Mouse (Mus musculus) myocyte (in vitro differentiated cells): Measurements from ENCODE around the gene Pcnx3. TPM values are rescaled to one million over a fixed set of nuclear protein-coding genes. Genes with fewer than 3 reads are reported as not detected.
A peak's percentile ranks its signal among the peaks of the same experiment; 100 is the strongest.

Source experiments
- H3K27me3 ChIP-seq: one replicate; pipeline ENCODE4 v1.6.1; 2011; ENCODE audit not compliant: control insufficient read depth, insufficient read depth, insufficient read length
- H3K36me3 ChIP-seq: one replicate; pipeline ENCODE4 v1.6.1; 2011; ENCODE audit not compliant: control insufficient read depth, insufficient read depth
- H3K4me2 ChIP-seq: one replicate; pipeline ENCODE4 v1.6.1; 2011; ENCODE audit warnings: low read depth, control low read depth
- H3K4me3 ChIP-seq: one replicate; pipeline ENCODE4 v1.5.1; 2011; ENCODE audit warnings: mild to moderate bottlenecking, control low read depth, moderate library complexity
- H3K79me2 ChIP-seq: one replicate; pipeline ENCODE4 v1.6.1; 2011; ENCODE audit not compliant: control insufficient read depth, insufficient read depth
- H3ac ChIP-seq: one replicate; pipeline ENCODE4 v1.6.1; 2011; ENCODE audit not compliant: control insufficient read depth, insufficient read length
- CEBPB ChIP-seq: IDR thresholded peaks from 2 replicates; pipeline ENCODE4 v1.6.1; 2011; ENCODE audit warnings: mild to moderate bottlenecking, moderate library complexity; ENCODE audit not compliant: poor library complexity, insufficient read depth, severe bottlenecking
- E2F4 ChIP-seq: IDR thresholded peaks from one replicate; pipeline ENCODE4 v1.6.1; 2011; ENCODE audit warnings: mild to moderate bottlenecking, control low read depth, moderate library complexity; ENCODE audit not compliant: insufficient read depth
- MAX ChIP-seq: IDR thresholded peaks from one replicate; pipeline ENCODE4 v1.6.1; 2011; ENCODE audit warnings: low read depth, mild to moderate bottlenecking, control low read depth
- MYOD1 ChIP-seq, 3 experiments: IDR thresholded peaks; one replicate each; pipeline ENCODE4 v1.6.1; 2011; ENCODE audit warnings: control low read depth in 2 of 3, low read depth in 2 of 3, mild to moderate bottlenecking in 2 of 3, moderate library complexity in 1 of 3; ENCODE audit not compliant: insufficient read length in 2 of 3, control insufficient read depth in 1 of 3
- MYOG ChIP-seq, 3 experiments: IDR thresholded peaks; one replicate each; pipeline ENCODE4 v1.6.1; 2011; ENCODE audit warnings: control low read depth in 2 of 3, low read depth in 2 of 3, mild to moderate bottlenecking in 2 of 3; ENCODE audit not compliant: insufficient read length in 2 of 3, control insufficient read depth in 1 of 3, insufficient read depth in 1 of 3
- POLR2A ChIP-seq: IDR thresholded peaks from one replicate; pipeline ENCODE4 v1.6.1; 2011; ENCODE audit warnings: low read depth, mild to moderate bottlenecking, control low read depth, moderate library complexity; ENCODE audit not compliant: insufficient read length
- POLR2AphosphoS2 ChIP-seq: IDR thresholded peaks from one replicate; pipeline ENCODE4 v1.6.1; 2011; ENCODE audit warnings: low read depth, control low read depth; ENCODE audit not compliant: insufficient read length
- REST ChIP-seq: IDR thresholded peaks from one replicate; pipeline ENCODE4 v1.6.1; 2011; ENCODE audit warnings: mild to moderate bottlenecking, control low read depth, moderate library complexity; ENCODE audit not compliant: insufficient read depth, insufficient read length
- SRF ChIP-seq: IDR thresholded peaks from one replicate; pipeline ENCODE4 v1.6.1; 2011; ENCODE audit warnings: low read depth; ENCODE audit not compliant: control insufficient read depth, insufficient read length
- TCF12 ChIP-seq: IDR thresholded peaks from one replicate; pipeline ENCODE4 v1.6.1; 2011; ENCODE audit warnings: mild to moderate bottlenecking, control low read depth; ENCODE audit not compliant: poor library complexity, insufficient read depth, severe bottlenecking
- TCF3 ChIP-seq: IDR thresholded peaks from one replicate; pipeline ENCODE4 v1.6.1; 2011; ENCODE audit warnings: low read depth, control low read depth; ENCODE audit not compliant: insufficient read length
- USF1 ChIP-seq: IDR thresholded peaks from one replicate; pipeline ENCODE4 v1.6.1; 2011; ENCODE audit warnings: low read depth, mild to moderate bottlenecking, control low read depth, moderate library complexity
- polyA plus RNA-seq: library from polyadenylated mRNA; unstranded; fragments of >200 nt; fragmentation: generic; extraction: Trizol; gene quantifications from one replicate; pipeline ENCODE4 v1.2.1, GENCODE M21; 2012; ENCODE audit warnings: missing spikeins

Gene Pcnx3
- polyA plus RNA-seq, 1 experiment: 34.9 TPM

DNA sequence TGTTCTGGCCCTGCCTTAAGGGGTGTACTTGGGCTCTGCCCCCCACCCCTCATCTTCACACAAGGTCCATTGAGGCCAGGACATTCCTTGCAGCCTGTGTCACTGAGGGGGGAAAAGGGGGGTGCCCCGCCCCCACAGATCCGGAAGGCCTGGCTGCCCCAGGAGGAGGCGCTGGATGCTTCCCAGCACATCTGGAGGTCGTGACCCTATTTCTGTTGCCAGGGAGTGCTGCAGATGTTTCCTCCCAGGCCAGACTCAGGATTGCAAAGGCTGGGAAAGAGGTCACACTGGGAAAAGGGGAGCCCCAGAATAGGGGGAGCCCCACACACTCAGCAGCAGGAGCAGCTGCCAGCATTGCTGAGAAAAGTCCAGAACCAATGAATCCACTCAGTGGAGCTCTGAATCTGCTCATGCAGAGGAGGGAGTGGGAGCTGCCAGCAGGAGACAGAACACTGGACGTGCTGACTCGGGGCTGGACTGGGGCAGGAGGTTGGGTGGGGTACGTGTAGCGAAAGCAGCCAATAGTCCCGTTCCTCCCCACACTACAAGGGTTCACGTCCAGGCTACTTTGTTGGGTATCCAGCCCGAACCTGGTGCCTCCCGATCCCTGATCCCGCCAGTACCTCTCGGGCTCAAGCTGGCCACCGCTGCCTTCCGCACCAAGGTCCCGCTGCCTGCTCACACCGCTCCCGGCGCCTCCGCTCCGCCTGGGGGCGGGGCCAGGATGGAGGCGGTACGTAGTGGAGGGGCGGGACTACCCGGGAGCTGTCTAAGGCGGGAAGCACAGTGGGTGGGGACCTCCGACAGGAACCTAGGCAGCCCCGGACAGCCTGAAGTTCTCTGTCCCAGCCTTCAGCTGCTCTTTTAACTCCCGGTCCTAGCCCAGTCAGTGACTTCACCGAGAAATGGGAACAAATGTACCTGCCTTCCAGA is 25.5 kb downstream of the Pcnx3 start, which contains the start of gene Sipa1:
TSS of gene Sipa1 (minus strand) at position 727 of the 933 bp plus-strand sequence.
- Histone ChIP-seq H3K36me3 (no peaks in the 10 kb centered on the region), H3K4me2 (peak within 1 kb of the TSS; percentile 78), H3K79me2 (no peaks in the 10 kb centered on the region), H3K4me3 (peak within 1 kb of the TSS; percentile 46), H3ac (peak within 1 kb of the TSS; percentile 6), H3K27me3 (no peaks in the 10 kb centered on the region)
- TF ChIP-seq USF1 (no peak), POLR2AphosphoS2 (peak; percentile 98), MYOD1 (IDR thresholded peaks at IDR 0.05; ENCODE audit: control insufficient read depth in 1 of 3, insufficient read length in 2 of 3, low read depth in 2 of 3) (peak in 1 of 3 experiments; percentile 3), MAX (no peak), E2F4 (peak; percentile 30), TCF12 (no peak), TCF3 (no peak), CEBPB (no peak), REST (no peak), MYOG (IDR thresholded peaks at IDR 0.05; ENCODE audit: control insufficient read depth in 1 of 3, insufficient read depth in 1 of 3, insufficient read length in 2 of 3, low read depth in 2 of 3) (no peak), SRF (no peak), POLR2A (peak; percentile 96)

GRCm38 (mm10) chr19:5662310-5662709 is 26.4 kb downstream of the Pcnx3 start:
- no peaks in the 10 kb centered on the region for H3K36me3 ChIP-seq

DNA sequence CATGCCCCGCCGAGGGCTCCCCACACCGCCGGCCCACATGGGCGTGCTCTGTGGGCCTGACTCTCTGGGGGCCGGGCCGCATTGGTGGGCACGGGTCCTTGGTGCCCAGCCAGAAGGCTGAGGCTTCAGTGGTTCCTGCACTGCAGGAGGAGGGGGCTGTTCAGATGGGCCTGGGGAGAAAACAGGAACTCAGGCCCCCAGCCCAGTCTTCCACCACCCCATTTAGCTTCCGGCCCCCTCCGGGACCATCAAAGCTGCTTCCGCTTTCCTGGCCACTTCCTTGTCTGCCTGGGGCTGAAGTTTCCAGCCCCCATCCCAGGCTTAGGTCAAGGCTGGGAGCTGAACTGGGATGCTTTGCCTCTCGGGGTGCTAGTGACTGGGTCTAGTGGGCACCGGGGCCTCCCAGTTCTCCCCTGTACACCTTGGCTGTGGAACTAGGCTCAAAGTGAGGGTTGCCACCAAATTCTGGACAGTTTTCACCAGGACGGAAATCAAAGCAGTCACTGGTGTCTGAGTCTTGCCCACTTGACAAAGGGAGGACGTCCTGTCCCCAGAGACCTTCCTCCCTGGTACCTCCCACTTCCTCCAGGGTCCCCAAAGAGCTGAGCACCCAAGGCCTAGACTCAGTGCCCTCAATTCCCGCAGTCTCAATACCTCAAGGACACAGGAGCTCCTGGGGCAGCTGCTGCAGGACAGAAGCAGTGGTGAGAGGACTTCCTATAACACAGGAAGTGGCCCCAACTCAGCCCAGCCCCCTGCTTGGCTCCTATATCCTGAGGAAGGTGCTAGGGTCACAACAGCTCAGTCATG is 27.6 kb downstream of the Pcnx3 start:
- Histone ChIP-seq H3K36me3 (no peaks in the 10 kb centered on the region), H3K79me2 (no peaks in the 10 kb centered on the region), H3K4me2 (no peak overlapping the region), H3K27me3 (no peaks in the 10 kb centered on the region), H3ac (no peak overlapping the region), H3K4me3 (no peak overlapping the region)
- TF ChIP-seq MAX (no peak), USF1 (no peak), SRF (no peak), REST (no peak), MYOG (IDR thresholded peaks at IDR 0.05; ENCODE audit: control insufficient read depth in 1 of 3, insufficient read depth in 1 of 3, insufficient read length in 2 of 3, low read depth in 2 of 3) (no peak), CEBPB (no peak), POLR2A (no peak), MYOD1 (IDR thresholded peaks at IDR 0.05; ENCODE audit: control insufficient read depth in 1 of 3, insufficient read length in 2 of 3, low read depth in 2 of 3) (no peak), TCF3 (no peak), TCF12 (no peak), E2F4 (no peak), POLR2AphosphoS2 (no peak)

More at GRCm38 (mm10) chr19:5662310-5662709, 26.4 kb downstream of the Pcnx3 start:
- H3ac ChIP-seq: no peak overlapping the region
- no peak for TF ChIP-seq CEBPB
- TF ChIP-seq E2F4: no peak
- TF ChIP-seq REST: no peak
- no peak for TF ChIP-seq TCF12
- no peak for TF ChIP-seq TCF3
- TF ChIP-seq MAX: no peak
- no peak for TF ChIP-seq POLR2AphosphoS2
- no peak for TF ChIP-seq MYOD1 (IDR thresholded peaks at IDR 0.05; ENCODE audit: control insufficient read depth in 1 of 3, insufficient read length in 2 of 3, low read depth in 2 of 3)
- no peak for TF ChIP-seq MYOG (IDR thresholded peaks at IDR 0.05; ENCODE audit: control insufficient read depth in 1 of 3, insufficient read depth in 1 of 3, insufficient read length in 2 of 3, low read depth in 2 of 3)
- TF ChIP-seq SRF: no peak
- no peak for TF ChIP-seq POLR2A
- no peak for TF ChIP-seq USF1
- no peaks in the 10 kb centered on the region for H3K27me3 ChIP-seq
- peak overlapping the region; percentile 78 for H3K4me2 ChIP-seq
- peak overlapping the region; percentile 46 for H3K4me3 ChIP-seq
- no peaks in the 10 kb centered on the region for H3K79me2 ChIP-seq

- H3K36me3 ChIP-seq: no peaks in the 10 kb centered on the region
- TF ChIP-seq POLR2A: no peak
- TF ChIP-seq MYOG (IDR thresholded peaks at IDR 0.05; ENCODE audit: control insufficient read depth in 1 of 3, insufficient read depth in 1 of 3, insufficient read length in 2 of 3, low read depth in 2 of 3): no peak
- no peak for TF ChIP-seq TCF3
- no peak for TF ChIP-seq CEBPB
- no peak for TF ChIP-seq TCF12
- no peak for TF ChIP-seq E2F4
- TF ChIP-seq POLR2AphosphoS2: no peak
- TF ChIP-seq USF1: no peak
- no peak overlapping the region for H3ac ChIP-seq
- H3K4me3 ChIP-seq: no peak overlapping the region
- no peaks in the 10 kb centered on the region for H3K27me3 ChIP-seq
- no peak overlapping the region for H3K4me2 ChIP-seq
- no peaks in the 10 kb centered on the region for H3K79me2 ChIP-seq
These were observed 33.9 kb downstream of the Pcnx3 start for GRCm38 (mm10) chr19:5654720-5655298.
